Mouse (Mus musculus) stomach, postnatal 0 days (tissue): Measurements from ENCODE around the gene Ccdc14.

Experiments used
- CTCF ChIP-seq: IDR thresholded peaks from 2 replicates; pipeline ENCODE4 v1.5.1; 2016; ENCODE audit warnings: antibody characterized with exemption, low read depth, mild to moderate bottlenecking, moderate library complexity
- EP300 ChIP-seq: optimal IDR thresholded peaks from 2 replicates; pipeline ENCODE3; 2016; ENCODE audit warnings: antibody characterized with exemption

DNA sequence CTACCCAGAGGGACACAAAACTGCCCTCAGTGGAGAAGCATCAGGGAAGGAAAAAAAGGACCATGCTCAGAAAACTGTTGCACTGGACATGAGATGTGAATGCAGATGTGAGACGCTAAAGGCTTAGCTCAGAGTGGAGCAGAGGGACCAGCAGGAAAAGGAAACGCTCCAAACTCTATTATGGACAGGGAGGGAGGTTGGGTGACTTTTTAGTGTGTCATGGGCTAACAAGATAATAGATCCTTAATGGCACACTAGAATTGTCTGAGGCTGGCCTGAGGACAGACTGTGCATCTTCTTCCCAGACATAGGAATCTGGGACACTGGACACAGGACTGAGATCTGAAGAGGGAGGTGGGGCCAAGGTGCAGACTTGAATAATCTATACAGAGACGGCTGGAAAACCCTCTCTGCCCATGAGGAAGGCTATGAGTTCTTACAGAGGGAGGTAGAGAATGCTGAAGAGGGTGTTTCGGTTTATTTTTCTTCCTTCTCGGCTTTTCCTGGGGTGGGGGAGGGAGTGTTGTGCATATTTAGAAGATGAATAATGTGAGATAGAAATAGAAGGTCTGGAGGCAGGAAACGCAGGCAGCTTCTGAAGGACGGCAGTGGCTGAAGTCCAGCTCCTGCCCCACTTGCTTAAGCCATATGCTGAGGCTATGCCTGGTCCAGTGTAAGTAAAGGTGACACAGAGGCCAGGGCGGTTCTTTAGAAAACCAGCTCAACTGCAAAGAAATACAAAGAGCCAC, 46.7 kb upstream of the Ccdc14 start:
- TF ChIP-seq CTCF (no peak), EP300 (no peak)
